Mouse (Mus musculus) neural tube, embryonic 12.5 days (tissue): ENCODE measurements at regions not wholly inside any gene's neighbourhood (a gene's known extent, or its start where the extent isn't known, plus 50 kb on each side); places are given as distances from the start of the nearest gene placed in this dataset.

Experiments used
- ATAC-seq: fragments of 200-750 bp; cut with Nextera tagmentation; 2 replicates; pipeline ENCODE4 v1.8.0; 2017; ENCODE audit warnings: low read depth, mild to moderate bottlenecking, moderate TSS enrichment, moderate library complexity; ENCODE audit not compliant: low FRiP score
- H3K27ac ChIP-seq: fragments of 300-500 bp; sonication (generic); 2 replicates; pipeline ENCODE4 v1.5.1; 2016
- H3K27me3 ChIP-seq: fragments of 300-500 bp; sonication (generic); replicated peaks from 2 replicates; pipeline ENCODE4 v1.6.1; 2016; ENCODE audit warnings: mild to moderate bottlenecking
- H3K36me3 ChIP-seq: fragments of 300-500 bp; sonication (generic); 2 replicates; pipeline ENCODE4 v1.6.1; 2016; ENCODE audit warnings: mild to moderate bottlenecking
- H3K4me1 ChIP-seq: fragments of 300-500 bp; sonication (generic); 2 replicates; pipeline ENCODE4 v1.6.1; 2016
- H3K4me2 ChIP-seq: fragments of 300-500 bp; sonication (generic); replicated peaks from 2 replicates; pipeline ENCODE4 v1.6.1; 2016; ENCODE audit warnings: mild to moderate bottlenecking
- H3K4me3 ChIP-seq: fragments of 300-500 bp; sonication (generic); 2 replicates; pipeline ENCODE4 v1.5.1; 2016
- H3K9ac ChIP-seq: fragments of 300-500 bp; sonication (generic); 2 replicates; pipeline ENCODE4 v1.6.1; 2016; ENCODE audit warnings: mild to moderate bottlenecking
- H3K9me3 ChIP-seq: fragments of 300-500 bp; sonication (generic); 2 replicates; pipeline ENCODE4 v1.6.1; 2016; ENCODE audit warnings: mild to moderate bottlenecking
- WGBS: fragments of 180-500 bp; shearing (Covaris S2); methylation state at CpG from one replicate; pipeline ENCODE4 v1.1.7; 2016; 5-methylcytosine and 5-hydroxymethylcytosine counted together

GRCm38 (mm10) chr8:18536059-18536458, 442.0 kb downstream of the Defb40 start:
- Histone ChIP-seq H3K4me2 (no peak overlapping the region), H3K4me1 (no peaks in the 10 kb centered on the region), H3K9me3 (no peaks in the 10 kb centered on the region), H3K4me3 (no peak overlapping the region), H3K9ac (no peak overlapping the region), H3K27ac (no peak overlapping the region), H3K27me3 (no peaks in the 10 kb centered on the region), H3K36me3 (no peaks in the 10 kb centered on the region)
- ATAC-seq: no peak
- WGBS: 85% methylated on average over 2 of the region's 2 CpGs

GRCm38 (mm10) chr8:18528120-18528519, 449.9 kb downstream of the Defb40 start:
- no peaks in the 10 kb centered on the region for H3K9me3 ChIP-seq
- WGBS: 90% methylated on average over 6 of the region's 6 CpGs
- H3K9ac ChIP-seq: no peak overlapping the region
- no peak overlapping the region for H3K27ac ChIP-seq
- H3K27me3 ChIP-seq: no peaks in the 10 kb centered on the region
- no peaks in the 10 kb centered on the region for H3K36me3 ChIP-seq
- no peak overlapping the region for H3K4me2 ChIP-seq
- no peaks in the 10 kb centered on the region for H3K4me1 ChIP-seq
- no peak overlapping the region for H3K4me3 ChIP-seq
- ATAC-seq: no peak

DNA sequence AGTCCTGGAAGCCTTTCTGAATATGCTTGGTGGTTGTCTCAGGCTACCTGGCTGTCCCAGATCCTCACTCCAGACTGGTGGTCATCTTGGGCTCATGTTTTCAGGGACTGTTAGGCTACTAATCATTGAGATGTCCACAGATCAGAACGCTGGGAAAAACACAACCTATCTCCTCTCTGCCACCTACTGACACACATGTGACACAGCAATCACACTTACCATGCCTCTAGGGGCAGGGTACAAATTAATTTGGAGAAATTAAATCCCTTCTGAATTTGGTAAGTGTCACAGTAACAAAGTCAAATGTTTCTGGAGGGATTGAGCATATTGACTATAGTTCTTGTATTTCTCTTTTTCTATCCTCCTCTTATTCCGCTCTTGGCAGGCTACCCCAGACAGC, 465.6 kb downstream of the Defb40 start:
- Histone ChIP-seq H3K4me1 (no peaks in the 10 kb centered on the region), H3K27ac (no peak overlapping the region), H3K9me3 (no peaks in the 10 kb centered on the region), H3K4me2 (no peak overlapping the region), H3K36me3 (no peaks in the 10 kb centered on the region), H3K9ac (no peak overlapping the region), H3K4me3 (no peak overlapping the region), H3K27me3 (no peaks in the 10 kb centered on the region)
- WGBS: 63% methylated on average over 2 of the region's 2 CpGs
- ATAC-seq: no peak

DNA sequence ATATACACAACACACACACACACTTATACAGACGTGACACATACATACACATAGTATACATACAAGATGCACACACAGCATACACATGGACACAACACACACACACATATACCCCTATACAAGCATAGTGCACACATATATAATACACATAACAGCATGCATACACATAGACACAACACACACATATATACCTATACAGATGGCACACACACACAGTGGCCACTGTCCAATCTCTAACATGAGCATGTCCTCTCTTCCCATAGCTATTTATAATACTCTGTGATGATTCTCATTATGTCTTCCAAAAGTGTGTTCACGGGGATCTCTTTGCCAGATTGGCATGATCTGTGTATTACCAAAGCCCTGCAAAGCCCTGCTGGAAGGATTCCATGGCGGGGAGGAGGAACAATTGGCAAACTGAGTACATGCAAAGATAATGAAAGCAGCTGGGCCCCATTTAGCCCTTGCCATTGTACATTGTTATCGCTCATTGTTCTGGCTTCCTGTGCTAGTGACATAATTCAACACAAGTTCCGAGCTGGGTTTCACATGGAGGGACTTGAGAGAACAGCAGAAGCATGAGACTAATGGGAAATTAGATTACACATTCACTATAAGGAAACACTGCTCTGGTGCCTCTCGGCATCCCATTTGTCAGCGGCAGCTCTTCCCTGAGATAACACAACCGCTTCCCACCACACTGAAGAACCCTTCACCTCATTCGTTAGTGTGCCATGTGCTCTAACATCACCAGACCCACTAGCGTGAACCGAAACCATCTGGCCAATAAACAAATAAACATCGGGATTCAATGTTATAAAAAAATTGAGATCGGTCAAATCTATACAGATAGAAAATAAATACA, 471.7 kb downstream of the Defb40 start:
- H3K9me3 ChIP-seq: no peaks in the 10 kb centered on the region
- no peaks in the 10 kb centered on the region for H3K36me3 ChIP-seq
- no peak overlapping the region for H3K4me2 ChIP-seq
- no peak overlapping the region for H3K4me3 ChIP-seq
- H3K27me3 ChIP-seq: no peaks in the 10 kb centered on the region
- 81% methylated on average over 13 of the region's 13 CpGs for WGBS
- no peak overlapping the region for H3K9ac ChIP-seq
- no peak for ATAC-seq
- H3K4me1 ChIP-seq: no peaks in the 10 kb centered on the region
- no peak overlapping the region for H3K27ac ChIP-seq

- Histone ChIP-seq H3K9me3 (no peaks in the 10 kb centered on the region), H3K27me3 (no peaks in the 10 kb centered on the region), H3K4me1 (no peaks in the 10 kb centered on the region), H3K36me3 (no peaks in the 10 kb centered on the region), H3K9ac (no peak overlapping the region), H3K4me2 (no peak overlapping the region), H3K4me3 (no peak overlapping the region), H3K27ac (no peak overlapping the region)
- ATAC-seq: no peak
- 89% methylated on average over 5 of the region's 5 CpGs for WGBS
Measured at GRCm38 (mm10) chr8:18490620-18491019, 487.4 kb downstream of the Defb40 start.

- Histone ChIP-seq H3K9me3 (no peaks in the 10 kb centered on the region), H3K27me3 (no peaks in the 10 kb centered on the region), H3K4me2 (no peak overlapping the region), H3K4me3 (no peak overlapping the region), H3K27ac (no peak overlapping the region), H3K4me1 (no peaks in the 10 kb centered on the region), H3K9ac (no peak overlapping the region), H3K36me3 (no peaks in the 10 kb centered on the region)
- ATAC-seq: no peak
- 86% methylated on average over 3 of the region's 3 CpGs for WGBS
Measured at GRCm38 (mm10) chr8:18480081-18480480, 498.0 kb downstream of the Defb40 start.

- H3K27me3 ChIP-seq: no peaks in the 10 kb centered on the region
- ATAC-seq: no peak
- no peak overlapping the region for H3K4me2 ChIP-seq
- H3K36me3 ChIP-seq: no peaks in the 10 kb centered on the region
- 88% methylated on average over 4 of the region's 4 CpGs for WGBS
- H3K9ac ChIP-seq: no peak overlapping the region
- H3K4me1 ChIP-seq: no peaks in the 10 kb centered on the region
- no peak overlapping the region for H3K27ac ChIP-seq
- H3K4me3 ChIP-seq: no peak overlapping the region
- H3K9me3 ChIP-seq: no peaks in the 10 kb centered on the region
Measured at GRCm38 (mm10) chr8:18478166-18478565, 499.9 kb downstream of the Defb40 start.

DNA sequence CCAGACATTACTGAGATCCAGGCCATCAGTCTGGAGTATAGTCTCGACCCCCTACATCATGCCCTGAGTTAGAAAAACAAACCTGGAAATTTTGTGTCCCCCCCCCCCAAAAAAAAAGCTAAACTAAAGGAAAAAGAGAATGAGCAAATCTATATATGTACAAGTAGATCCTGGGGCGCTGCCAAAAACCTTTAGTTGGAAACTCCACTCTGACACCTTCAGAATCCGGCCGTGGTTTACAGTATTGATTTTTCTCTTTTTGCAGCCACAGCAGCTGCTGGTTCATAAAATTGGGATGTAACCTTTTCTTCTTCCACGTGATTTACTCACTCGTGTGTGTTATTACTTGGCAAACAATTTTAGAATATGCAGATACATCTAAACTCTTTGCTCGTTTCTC, 510.5 kb downstream of the Defb40 start:
- no peaks in the 10 kb centered on the region for H3K9me3 ChIP-seq
- ATAC-seq: no peak
- H3K36me3 ChIP-seq: no peaks in the 10 kb centered on the region
- no peak overlapping the region for H3K4me3 ChIP-seq
- H3K27ac ChIP-seq: no peak overlapping the region
- 81% methylated on average over 7 of the region's 7 CpGs for WGBS
- H3K27me3 ChIP-seq: no peaks in the 10 kb centered on the region
- no peaks in the 10 kb centered on the region for H3K4me1 ChIP-seq
- H3K9ac ChIP-seq: no peak overlapping the region
- H3K4me2 ChIP-seq: no peak overlapping the region

- no peak overlapping the region for H3K4me2 ChIP-seq
- no peaks in the 10 kb centered on the region for H3K36me3 ChIP-seq
- H3K4me3 ChIP-seq: no peak overlapping the region
- no peak overlapping the region for H3K27ac ChIP-seq
- H3K9ac ChIP-seq: no peak overlapping the region
- 81% methylated on average over 4 of the region's 4 CpGs for WGBS
- no peak for ATAC-seq
- H3K9me3 ChIP-seq: no peaks in the 10 kb centered on the region
- no peaks in the 10 kb centered on the region for H3K27me3 ChIP-seq
- no peaks in the 10 kb centered on the region for H3K4me1 ChIP-seq
Measured at GRCm38 (mm10) chr8:18460609-18461008, 517.4 kb downstream of the Defb40 start.

- Histone ChIP-seq H3K27ac (no peak overlapping the region), H3K4me3 (no peak overlapping the region), H3K4me2 (no peak overlapping the region), H3K27me3 (no peaks in the 10 kb centered on the region), H3K9ac (no peak overlapping the region), H3K4me1 (no peaks in the 10 kb centered on the region), H3K9me3 (no peaks in the 10 kb centered on the region), H3K36me3 (no peaks in the 10 kb centered on the region)
- ATAC-seq: no peak
- WGBS: 89% methylated on average over 6 of the region's 6 CpGs
Measured at GRCm38 (mm10) chr8:18457470-18457869, 520.6 kb downstream of the Defb40 start.

DNA sequence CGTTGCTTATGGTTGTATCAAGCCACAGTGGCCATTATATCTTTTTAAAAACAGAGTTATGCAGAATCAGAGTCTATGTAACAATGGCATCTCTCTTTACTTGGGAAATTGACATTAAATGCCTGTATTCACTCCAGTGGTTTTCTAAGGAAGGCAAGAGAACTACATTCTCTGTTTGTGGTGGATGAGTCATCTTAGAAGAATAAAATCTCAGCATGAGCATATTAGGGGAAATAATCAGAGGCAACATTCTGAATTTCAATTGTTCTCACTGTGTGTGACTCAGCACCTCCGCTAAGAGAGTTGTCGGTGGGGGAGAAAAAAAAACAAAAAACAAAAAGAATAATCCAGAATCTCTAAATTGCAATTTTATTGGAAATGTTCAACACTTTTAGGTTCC, 529.0 kb downstream of the Defb40 start:
- H3K9me3 ChIP-seq: no peaks in the 10 kb centered on the region
- H3K9ac ChIP-seq: no peak overlapping the region
- no peak overlapping the region for H3K4me2 ChIP-seq
- H3K4me1 ChIP-seq: no peaks in the 10 kb centered on the region
- no peak overlapping the region for H3K4me3 ChIP-seq
- 87% methylated on average over 3 of the region's 3 CpGs for WGBS
- H3K36me3 ChIP-seq: no peaks in the 10 kb centered on the region
- H3K27ac ChIP-seq: no peak overlapping the region
- H3K27me3 ChIP-seq: no peaks in the 10 kb centered on the region
- no peak for ATAC-seq

DNA sequence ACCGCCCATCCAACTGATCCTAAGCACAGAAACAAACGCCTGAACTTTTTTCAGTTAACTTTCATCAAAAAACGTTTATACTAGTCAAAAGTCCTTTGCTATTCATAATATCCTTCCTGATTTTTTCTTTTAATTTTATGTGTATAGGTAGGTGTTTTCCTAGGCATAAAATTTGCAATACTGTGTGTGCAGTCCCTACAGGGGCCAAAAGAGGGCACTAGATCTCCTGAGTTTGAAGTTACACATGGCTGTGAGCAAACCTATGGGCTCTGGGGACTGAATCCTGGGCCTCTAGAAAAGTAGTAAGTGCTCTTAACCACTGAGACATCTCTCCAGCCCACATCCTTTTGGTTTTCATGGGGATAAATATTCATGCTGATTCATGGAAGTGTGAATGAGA, 535.8 kb downstream of the Defb40 start:
- no peaks in the 10 kb centered on the region for H3K27me3 ChIP-seq
- H3K9ac ChIP-seq: no peak overlapping the region
- 72% methylated on average over 3 of the region's 3 CpGs for WGBS
- H3K4me1 ChIP-seq: no peaks in the 10 kb centered on the region
- no peak overlapping the region for H3K4me2 ChIP-seq
- no peaks in the 10 kb centered on the region for H3K36me3 ChIP-seq
- H3K9me3 ChIP-seq: no peaks in the 10 kb centered on the region
- no peak overlapping the region for H3K27ac ChIP-seq
- H3K4me3 ChIP-seq: no peak overlapping the region
- no peak for ATAC-seq

- no peaks in the 10 kb centered on the region for H3K36me3 ChIP-seq
- no peak overlapping the region for H3K27ac ChIP-seq
- H3K4me2 ChIP-seq: no peak overlapping the region
- 83% methylated on average over 5 of the region's 5 CpGs for WGBS
- ATAC-seq: no peak
- no peaks in the 10 kb centered on the region for H3K27me3 ChIP-seq
- H3K4me1 ChIP-seq: no peaks in the 10 kb centered on the region
- peaks cover 3% of the 10 kb centered on the region; the same call in 1 of the 2 replicates for H3K9me3 ChIP-seq
- H3K4me3 ChIP-seq: no peak overlapping the region
- H3K9ac ChIP-seq: no peak overlapping the region
Measured at GRCm38 (mm10) chr8:18422846-18423245, 555.2 kb downstream of the Defb40 start.
